Mouse (Mus musculus): ENCODE results near the gene Cd247. TPM values are rescaled to one million over a fixed set of nuclear protein-coding genes. Genes with fewer than 3 reads are reported as not detected.
A peak's percentile ranks its signal among the peaks of the same experiment; 100 is the strongest.

Cd247 gene
- polyA plus RNA-seq, 1 experiment from 2014 or later = 1.3 TPM

- Histone ChIP-seq H3K9me3 (ENCODE audit: control insufficient read depth, low read length) (no peaks in the 10 kb centered on the region), H3K4me1 (replicated peaks; ENCODE audit: control insufficient read depth, insufficient read depth, low read length) (no peaks in the 10 kb centered on the region; the same call in 1 of the 2 replicates), H3K27me3 (ENCODE audit: control insufficient read depth, insufficient read depth, low read length) (peaks cover 20% of the 10 kb centered on the region), H3K27ac (ENCODE audit: low read depth, low read length) (no peak overlapping the region), H3K4me3 (ENCODE audit: low read depth, low read length) (no peak overlapping the region), H3K4me2 (replicated peaks; ENCODE audit: low read depth, low read length) (no peak overlapping the region), H3K36me3 (ENCODE audit: control insufficient read depth, insufficient read depth, low read length) (no peaks in the 10 kb centered on the region), H3K9ac (ENCODE audit: low read depth, low read length) (no peak overlapping the region)
- DNase-seq (ENCODE audit: low spot score) (peak; percentile 57), ATAC-seq (ENCODE audit: low FRiP score) (peak; percentile 80)
- 26% methylated on average over 11 of the region's 11 CpGs for WGBS
Measured at GRCm38 (mm10) chr1:165786296-165786695, 2.2 kb upstream of the Cd247 start.

- Histone ChIP-seq H3K27me3 (ENCODE audit: control insufficient read depth, insufficient read depth, low read length) (peaks cover 13% of the 10 kb centered on the region), H3K36me3 (ENCODE audit: control insufficient read depth, insufficient read depth, low read length) (no peaks in the 10 kb centered on the region), H3K4me3 (ENCODE audit: low read depth, low read length) (no peak overlapping the region), H3K4me1 (replicated peaks; ENCODE audit: control insufficient read depth, insufficient read depth, low read length) (no peaks in the 10 kb centered on the region; the same call in 1 of the 2 replicates), H3K9me3 (ENCODE audit: control insufficient read depth, low read length) (no peaks in the 10 kb centered on the region), H3K9ac (ENCODE audit: low read depth, low read length) (no peak overlapping the region), H3K4me2 (replicated peaks; ENCODE audit: low read depth, low read length) (no peak overlapping the region), H3K27ac (ENCODE audit: low read depth, low read length) (no peak overlapping the region)
- no peak for ATAC-seq (ENCODE audit: low FRiP score)
- 77% methylated on average over 17 of the region's 17 CpGs for WGBS
- DNase-seq (ENCODE audit: low spot score) = no peak
Measured at GRCm38 (mm10) chr1:165789066-165789660, 682 bp downstream of the Cd247 start.

- H3K4me3 ChIP-seq (ENCODE audit: low read depth, low read length) = no peak overlapping the region
- H3K4me1 ChIP-seq (replicated peaks; ENCODE audit: control insufficient read depth, insufficient read depth, low read length) = no peaks in the 10 kb centered on the region; the same call in 1 of the 2 replicates
- no peak overlapping the region for H3K9ac ChIP-seq (ENCODE audit: low read depth, low read length)
- ATAC-seq (ENCODE audit: low FRiP score) = no peak
- H3K36me3 ChIP-seq (ENCODE audit: control insufficient read depth, insufficient read depth, low read length) = no peaks in the 10 kb centered on the region
- no peaks in the 10 kb centered on the region for H3K9me3 ChIP-seq (ENCODE audit: control insufficient read depth, low read length)
- H3K27me3 ChIP-seq (ENCODE audit: control insufficient read depth, insufficient read depth, low read length) = peaks cover 13% of the 10 kb centered on the region
- H3K27ac ChIP-seq (ENCODE audit: low read depth, low read length) = no peak overlapping the region
- DNase-seq (ENCODE audit: low spot score) = no peak
- WGBS = 92% methylated on average over 6 of the region's 6 CpGs
- no peak overlapping the region for H3K4me2 ChIP-seq (replicated peaks; ENCODE audit: low read depth, low read length)
Measured at GRCm38 (mm10) chr1:165789963-165790362, 1.5 kb downstream of the Cd247 start.

- no peak overlapping the region for H3K27ac ChIP-seq (ENCODE audit: low read depth, low read length)
- ATAC-seq (ENCODE audit: low FRiP score) = no peak
- no peaks in the 10 kb centered on the region for H3K36me3 ChIP-seq (ENCODE audit: control insufficient read depth, insufficient read depth, low read length)
Measured at GRCm38 (mm10) chr1:165790461-165791210, 2.2 kb downstream of the Cd247 start.

GRCm38 (mm10) chr1:165791411-165791810 lies 2.9 kb downstream of the Cd247 start:
- DNase-seq (ENCODE audit: low spot score) = no peak
- no peak overlapping the region for H3K9ac ChIP-seq (ENCODE audit: low read depth, low read length)
- no peak overlapping the region for H3K4me2 ChIP-seq (replicated peaks; ENCODE audit: low read depth, low read length)
- H3K36me3 ChIP-seq (ENCODE audit: control insufficient read depth, insufficient read depth, low read length) = no peaks in the 10 kb centered on the region
- H3K4me3 ChIP-seq (ENCODE audit: low read depth, low read length) = no peak overlapping the region
- H3K27ac ChIP-seq (ENCODE audit: low read depth, low read length) = no peak overlapping the region
- no peak for ATAC-seq (ENCODE audit: low FRiP score)
- H3K4me1 ChIP-seq (replicated peaks; ENCODE audit: control insufficient read depth, insufficient read depth, low read length) = no peaks in the 10 kb centered on the region
- WGBS = 85% methylated on average over 9 of the region's 9 CpGs
- peaks cover 13% of the 10 kb centered on the region for H3K27me3 ChIP-seq (ENCODE audit: control insufficient read depth, insufficient read depth, low read length)
- no peaks in the 10 kb centered on the region for H3K9me3 ChIP-seq (ENCODE audit: control insufficient read depth, low read length)

More at GRCm38 (mm10) chr1:165790461-165791210, 2.2 kb downstream of the Cd247 start:
- no peak for DNase-seq (ENCODE audit: low spot score)
- no peaks in the 10 kb centered on the region; the same call in 1 of the 2 replicates for H3K4me1 ChIP-seq (replicated peaks; ENCODE audit: control insufficient read depth, insufficient read depth, low read length)
- no peak overlapping the region for H3K4me3 ChIP-seq (ENCODE audit: low read depth, low read length)
- no peaks in the 10 kb centered on the region for H3K9me3 ChIP-seq (ENCODE audit: control insufficient read depth, low read length)
- H3K4me2 ChIP-seq (replicated peaks; ENCODE audit: low read depth, low read length) = no peak overlapping the region
- H3K9ac ChIP-seq (ENCODE audit: low read depth, low read length) = no peak overlapping the region
- H3K27me3 ChIP-seq (ENCODE audit: control insufficient read depth, insufficient read depth, low read length) = peaks cover 13% of the 10 kb centered on the region
- WGBS = 91% methylated on average over 17 of the region's 17 CpGs

GRCm38 (mm10) chr1:165801709-165802310 lies 13.3 kb downstream of the Cd247 start:
- 84% methylated on average over 11 of the region's 11 CpGs for WGBS

GRCm38 (mm10) chr1:165803107-165803506 lies 14.6 kb downstream of the Cd247 start:
- Histone ChIP-seq H3K27ac (ENCODE audit: low read depth, low read length) (no peak overlapping the region), H3K27me3 (ENCODE audit: control insufficient read depth, insufficient read depth, low read length) (no peaks in the 10 kb centered on the region), H3K36me3 (ENCODE audit: control insufficient read depth, insufficient read depth, low read length) (no peaks in the 10 kb centered on the region), H3K9me3 (ENCODE audit: control insufficient read depth, low read length) (no peaks in the 10 kb centered on the region), H3K4me2 (replicated peaks; ENCODE audit: low read depth, low read length) (no peak overlapping the region), H3K4me3 (ENCODE audit: low read depth, low read length) (no peak overlapping the region), H3K4me1 (replicated peaks; ENCODE audit: control insufficient read depth, insufficient read depth, low read length) (no peaks in the 10 kb centered on the region), H3K9ac (ENCODE audit: low read depth, low read length) (no peak overlapping the region)
- no peak for ATAC-seq (ENCODE audit: low FRiP score)
- DNase-seq (ENCODE audit: low spot score) = no peak
- WGBS = 89% methylated on average over 5 of the region's 5 CpGs

More at GRCm38 (mm10) chr1:165801709-165802310, 13.3 kb downstream of the Cd247 start:
- Histone ChIP-seq H3K9ac (ENCODE audit: low read depth, low read length) (no peak overlapping the region), H3K36me3 (ENCODE audit: control insufficient read depth, insufficient read depth, low read length) (no peaks in the 10 kb centered on the region), H3K27me3 (ENCODE audit: control insufficient read depth, insufficient read depth, low read length) (no peaks in the 10 kb centered on the region), H3K4me3 (ENCODE audit: low read depth, low read length) (no peak overlapping the region), H3K27ac (ENCODE audit: low read depth, low read length) (no peak overlapping the region), H3K4me1 (replicated peaks; ENCODE audit: control insufficient read depth, insufficient read depth, low read length) (no peaks in the 10 kb centered on the region), H3K9me3 (ENCODE audit: control insufficient read depth, low read length) (no peaks in the 10 kb centered on the region), H3K4me2 (replicated peaks; ENCODE audit: low read depth, low read length) (no peak overlapping the region)
- DNase-seq (ENCODE audit: low spot score) = no peak
- no peak for ATAC-seq (ENCODE audit: low FRiP score)

- no peak overlapping the region for H3K27ac ChIP-seq (ENCODE audit: low read depth, low read length)
- no peaks in the 10 kb centered on the region for H3K9me3 ChIP-seq (ENCODE audit: control insufficient read depth, low read length)
- no peaks in the 10 kb centered on the region for H3K4me1 ChIP-seq (replicated peaks; ENCODE audit: control insufficient read depth, insufficient read depth, low read length)
- no peak overlapping the region for H3K9ac ChIP-seq (ENCODE audit: low read depth, low read length)
- 94% methylated on average over 4 of the region's 4 CpGs for WGBS
- DNase-seq (ENCODE audit: low spot score) (no peak), ATAC-seq (ENCODE audit: low FRiP score) (no peak)
- no peak overlapping the region for H3K4me3 ChIP-seq (ENCODE audit: low read depth, low read length)
- no peaks in the 10 kb centered on the region for H3K27me3 ChIP-seq (ENCODE audit: control insufficient read depth, insufficient read depth, low read length)
- no peak overlapping the region for H3K4me2 ChIP-seq (replicated peaks; ENCODE audit: low read depth, low read length)
- H3K36me3 ChIP-seq (ENCODE audit: control insufficient read depth, insufficient read depth, low read length) = no peaks in the 10 kb centered on the region
Measured at GRCm38 (mm10) chr1:165804133-165804532, 15.7 kb downstream of the Cd247 start.
